Mouse (Mus musculus) heart, postnatal 0 days (tissue): ENCODE data around the gene Pcdh8.

Source experiments
- CTCF ChIP-seq: IDR thresholded peaks from 2 replicates; pipeline ENCODE4 v1.5.1; 2016; ENCODE audit warnings: antibody characterized with exemption, control low read depth, low read depth
- EP300 ChIP-seq: IDR thresholded peaks from 2 replicates; pipeline ENCODE4 v1.6.1; 2016; ENCODE audit warnings: antibody characterized with exemption, low read depth

- TF ChIP-seq CTCF (no peak), EP300 (no peak)
Observed at GRCm38 (mm10) chr14:79724002-79724681, 47.0 kb downstream of the Pcdh8 start.
